Mouse (Mus musculus) cerebellum, adult 11-12 months (tissue): ENCODE measurements at regions not wholly inside any gene's neighbourhood (a gene's known extent, or its start where the extent isn't known, plus 50 kb on each side); places are given as distances from the start of the nearest gene placed in this dataset.
"Not testable (repeated sequence)": the region's sequence is repeated elsewhere in the genome, so short reads cannot be mapped to it uniquely, and the experiment has no call there.

ENCODE experiments used
- DNase-seq: peaks from one replicate; pipeline ENCODE4 v3.0.0; 2022

GRCm38 (mm10) chr5:109842186-109842978 lies 80.8 kb upstream of the Gm15446 start:
- DNase-seq: not testable (repeated sequence)

- not testable (repeated sequence) for DNase-seq
These were observed 79.0 kb upstream of the Gm15446 start for GRCm38 (mm10) chr5:109844236-109844635.

- DNase-seq: no peak
These were observed 78.4 kb upstream of the Gm15446 start for GRCm38 (mm10) chr5:109844753-109845186.

- not testable (repeated sequence) for DNase-seq
These were observed 72.0 kb upstream of the Gm15446 start for GRCm38 (mm10) chr5:109851225-109851624.

- no peak for DNase-seq
These were observed 62.8 kb upstream of the Gm15446 start for GRCm38 (mm10) chr5:109860402-109860801.

GRCm38 (mm10) chr5:109864517-109864916 lies 58.7 kb upstream of the Gm15446 start:
- not testable (repeated sequence) for DNase-seq

GRCm38 (mm10) chr5:109865628-109866027 lies 57.6 kb upstream of the Gm15446 start:
- no peak for DNase-seq

GRCm38 (mm10) chr5:109866337-109867126 lies 56.7 kb upstream of the Gm15446 start:
- DNase-seq: peak; percentile 86

GRCm38 (mm10) chr5:109867221-109867620 lies 56.0 kb upstream of the Gm15446 start:
- not testable (repeated sequence) for DNase-seq
